ENCODE assay signal across 9 mouse cellular contexts in the genomic region with DNA sequence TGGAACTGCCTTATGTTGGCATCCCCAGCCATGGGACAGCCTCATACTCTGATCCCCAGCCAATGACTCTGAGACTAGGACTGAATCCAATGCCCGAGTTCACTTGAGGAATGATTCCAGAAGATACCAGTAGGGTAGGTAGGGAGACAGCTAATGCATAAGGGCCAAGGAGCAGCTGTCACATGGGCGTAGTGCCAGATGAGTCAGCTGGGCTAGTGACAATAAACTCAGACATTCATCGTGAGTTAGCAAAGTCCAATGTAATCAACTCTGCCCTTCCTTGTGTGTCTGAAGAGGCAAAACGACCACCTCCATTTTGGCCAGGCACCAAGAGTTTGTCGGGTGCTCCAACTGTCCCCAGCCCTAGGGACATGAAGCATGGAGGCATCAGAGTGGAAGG.
A peak's percentile ranks its signal among the peaks of the same experiment; 100 is the strongest.
DNase-seq lines count a peak whose midpoint lies in the region; ATAC-seq and TF ChIP-seq lines count a peak whose summit lies in the region.
"Had no signal": no experiment of that assay in that cellular context is flagged by ENCODE, and none has a peak within 500 bp of the region (broad histone marks: within the 10 kb centered on the region; RNA-seq: fewer than 3 reads in every experiment).

No protein-coding gene starts in this region.

- H3ac ChIP-seq in C2C12 (ENCODE audit: control insufficient read depth, insufficient read length, low read depth): no peak overlapping the region

- H3K27ac ChIP-seq in hindbrain, embryonic 15.5 days (replicated peaks): no peak overlapping the region
- H3K27ac ChIP-seq in hindbrain, embryonic 10.5 days: no peak overlapping the region
- H3K27ac ChIP-seq in midbrain, embryonic 13.5 days: no peak overlapping the region
- no peak overlapping the region for H3K27ac ChIP-seq in forebrain, postnatal 0 days (ENCODE audit: low read depth, low read length)
- H3K27ac ChIP-seq: limb, embryonic 12.5 days had no signal

- no peaks in the 10 kb centered on the region for H3K36me3 ChIP-seq in hindbrain, embryonic 15.5 days
- H3K36me3 ChIP-seq in hindbrain, embryonic 10.5 days: no peaks in the 10 kb centered on the region
- H3K36me3 ChIP-seq in C2C12 (ENCODE audit: control insufficient read depth, insufficient read depth): no peaks in the 10 kb centered on the region
- no peaks in the 10 kb centered on the region for H3K36me3 ChIP-seq in midbrain, embryonic 13.5 days
- H3K36me3 ChIP-seq in forebrain, postnatal 0 days (ENCODE audit: insufficient read depth): no peaks in the 10 kb centered on the region
- H3K36me3 ChIP-seq: limb, embryonic 12.5 days had no signal

- H3K79me3 ChIP-seq in C2C12 (ENCODE audit: low read depth): no peaks in the 10 kb centered on the region

- H3K9ac ChIP-seq in hindbrain, embryonic 15.5 days: no peak overlapping the region
- no peak overlapping the region for H3K9ac ChIP-seq in midbrain, embryonic 13.5 days (replicated peaks)
- no peak overlapping the region for H3K9ac ChIP-seq in forebrain, postnatal 0 days
- H3K9ac ChIP-seq: limb, embryonic 12.5 days had no signal

- 52% methylated on average over 5 of the region's 5 CpGs for whole genome bisulfite sequencing in hindbrain, embryonic 15.5 days
- 89% methylated on average over 5 of the region's 5 CpGs for WGBS in hindbrain, embryonic 10.5 days
- 76% methylated on average over 5 of the region's 5 CpGs for WGBS in midbrain, embryonic 13.5 days
- 42% methylated on average over 5 of the region's 5 CpGs for WGBS in forebrain, postnatal 0 days

- peak; percentile 72; the same call in 1 of the 2 replicates for ATAC-seq in hindbrain, embryonic 15.5 days (ENCODE audit: low FRiP score, low read depth)
- no peak for ATAC-seq in midbrain, embryonic 13.5 days
- no peak for ATAC-seq in forebrain, postnatal 0 days

- no peak for DNase-seq in hindbrain, embryonic 10.5 days (ENCODE audit: low spot score)
- DNase-seq in cerebellum, adult 11-12 months: peak; percentile 93
- DNase-seq in heart, postnatal 10 days: peak; percentile 81
- DNase-seq in skeletal muscle tissue, adult 2 months (ENCODE audit: low read depth, low spot score): peak; percentile 48
- no peak for DNase-seq in forebrain, postnatal 0 days

- H3K9me3 ChIP-seq in hindbrain, embryonic 15.5 days: no peaks in the 10 kb centered on the region
- H3K9me3 ChIP-seq in hindbrain, embryonic 10.5 days: no peaks in the 10 kb centered on the region
- H3K9me3 ChIP-seq in midbrain, embryonic 13.5 days: peaks cover 4% of the 10 kb centered on the region
- no peaks in the 10 kb centered on the region for H3K9me3 ChIP-seq in forebrain, postnatal 0 days (ENCODE audit: low read length)
- H3K9me3 ChIP-seq: limb, embryonic 12.5 days had no signal

- intact Hi-C loops in heart, postnatal 10 days (cut with DNase I): no loop called here

- H3K4me2 ChIP-seq in hindbrain, embryonic 15.5 days: no peak overlapping the region
- no peak overlapping the region for H3K4me2 ChIP-seq in midbrain, embryonic 13.5 days (replicated peaks)
- no peak overlapping the region for H3K4me2 ChIP-seq in forebrain, postnatal 0 days (ENCODE audit: low read depth)
- H3K4me2 ChIP-seq: limb, embryonic 12.5 days had no signal

- no peaks in the 10 kb centered on the region for H3K4me1 ChIP-seq in hindbrain, embryonic 15.5 days (replicated peaks)
- H3K4me1 ChIP-seq in hindbrain, embryonic 10.5 days (replicated peaks): peaks cover 6% of the 10 kb centered on the region; the same call in 1 of the 2 replicates
- H3K4me1 ChIP-seq in midbrain, embryonic 13.5 days (replicated peaks): peaks cover 7% of the 10 kb centered on the region; the same call in 1 of the 2 replicates
- H3K4me1 ChIP-seq in forebrain, postnatal 0 days (ENCODE audit: insufficient read depth): no peaks in the 10 kb centered on the region
- H3K4me1 ChIP-seq: limb, embryonic 12.5 days had no signal

- TF ChIP-seq CTCF in C2C12 (IDR thresholded peaks at IDR 0.05; ENCODE audit: control insufficient read depth, insufficient read depth, insufficient read length): no peak
- no peak for TF ChIP-seq CTCF in forebrain, postnatal 0 days (IDR thresholded peaks at IDR 0.05; ENCODE audit: low read depth)

- no peaks in the 10 kb centered on the region for H3K79me2 ChIP-seq in C2C12 (ENCODE audit: control insufficient read depth, insufficient read depth)

- H3K4me3 ChIP-seq in hindbrain, embryonic 15.5 days: no peak overlapping the region
- no peak overlapping the region for H3K4me3 ChIP-seq in hindbrain, embryonic 10.5 days
- H3K4me3 ChIP-seq in C2C12 (ENCODE audit: insufficient read depth, poor library complexity, severe bottlenecking): no peak overlapping the region
- H3K4me3 ChIP-seq in midbrain, embryonic 13.5 days (replicated peaks): no peak overlapping the region
- no peak overlapping the region for H3K4me3 ChIP-seq in forebrain, postnatal 0 days (ENCODE audit: low read depth, low read length)
- H3K4me3 ChIP-seq: limb, embryonic 12.5 days had no signal

- no peaks in the 10 kb centered on the region for H3K27me3 ChIP-seq in hindbrain, embryonic 15.5 days
- H3K27me3 ChIP-seq in hindbrain, embryonic 10.5 days (ENCODE audit: insufficient read depth, poor library complexity, severe bottlenecking): no peaks in the 10 kb centered on the region
- H3K27me3 ChIP-seq in C2C12 (ENCODE audit: control insufficient read depth, insufficient read depth, insufficient read length): no peaks in the 10 kb centered on the region
- H3K27me3 ChIP-seq in midbrain, embryonic 13.5 days: no peaks in the 10 kb centered on the region
- H3K27me3 ChIP-seq in forebrain, postnatal 0 days (ENCODE audit: insufficient read depth, low read length): no peaks in the 10 kb centered on the region
- H3K27me3 ChIP-seq: limb, embryonic 12.5 days had no signal

TF ChIP-seq in C2C12, 6 proteins besides CTCF, POLR2A, EP300 and RAD21:
- TF ChIP-seq MYOG (IDR thresholded peaks at IDR 0.05; ENCODE audit: control insufficient read depth, extremely low read depth, insufficient read length) (no peak), MAX (IDR thresholded peaks at IDR 0.05) (peak; percentile 3), FOSL1 (IDR thresholded peaks at IDR 0.05; ENCODE audit: insufficient read depth, low read length, poor library complexity, severe bottlenecking) (peak; percentile 68), USF1 (IDR thresholded peaks at IDR 0.05; ENCODE audit: low read depth) (peak; percentile 63), CEBPB (IDR thresholded peaks at IDR 0.05; ENCODE audit: low read depth) (no peak), MYOD1 (IDR thresholded peaks at IDR 0.05; ENCODE audit: control insufficient read depth, insufficient read length, low read depth) (peak; percentile 99)
TF ChIP-seq in C2C12: peak in this region for 4.

Comparison
In these comparisons a context has a peak if more than half of its experiments do, and no peak if none do; other contexts are left out.
1. DNase-seq: peak in cerebellum, adult 11-12 months (single experiment), heart, postnatal 10 days (2 of 2) and skeletal muscle tissue, adult 2 months (single experiment); none in hindbrain, embryonic 10.5 days (single experiment) and forebrain, postnatal 0 days (single experiment).